Mouse (Mus musculus) forebrain, embryonic 12.5 days (tissue): ENCODE measurements at regions not wholly inside any gene's neighbourhood (a gene's known extent, or its start where the extent isn't known, plus 50 kb on each side); places are given as distances from the start of the nearest gene placed in this dataset.

Experiments used
- ATAC-seq: fragments of 200-750 bp; cut with Nextera tagmentation; 2 replicates; pipeline ENCODE4 v1.8.0; 2017; ENCODE audit warnings: moderate TSS enrichment; ENCODE audit not compliant: low FRiP score
- H3K27ac ChIP-seq: fragments of 300-500 bp; sonication (generic); 2 replicates; pipeline ENCODE4 v1.5.1; 2016; ENCODE audit warnings: mild to moderate bottlenecking
- H3K27me3 ChIP-seq: fragments of 300-500 bp; sonication (generic); 2 replicates; pipeline ENCODE4 v1.6.1; 2016; ENCODE audit warnings: mild to moderate bottlenecking
- H3K36me3 ChIP-seq: fragments of 300-500 bp; sonication (generic); replicated peaks from 2 replicates; pipeline ENCODE4 v1.6.1; 2016; ENCODE audit warnings: mild to moderate bottlenecking
- H3K4me1 ChIP-seq: fragments of 300-500 bp; sonication (generic); 2 replicates; pipeline ENCODE4 v1.6.1; 2016
- H3K4me2 ChIP-seq: fragments of 300-500 bp; sonication (generic); 2 replicates; pipeline ENCODE4 v1.6.1; 2016; ENCODE audit warnings: mild to moderate bottlenecking, moderate library complexity
- H3K4me3 ChIP-seq: fragments of 300-500 bp; sonication (generic); replicated peaks from 2 replicates; pipeline ENCODE4 v1.5.1; 2016; ENCODE audit warnings: mild to moderate bottlenecking
- H3K9ac ChIP-seq: fragments of 300-500 bp; sonication (generic); 2 replicates; pipeline ENCODE4 v1.6.1; 2016; ENCODE audit warnings: mild to moderate bottlenecking
- H3K9me3 ChIP-seq: fragments of 300-500 bp; sonication (generic); 2 replicates; pipeline ENCODE4 v1.6.1; 2016
- WGBS: fragments of 180-500 bp; shearing (Covaris S2); methylation state at CpG from one replicate; pipeline ENCODE4 v1.1.7; 2016; 5-methylcytosine and 5-hydroxymethylcytosine counted together

DNA sequence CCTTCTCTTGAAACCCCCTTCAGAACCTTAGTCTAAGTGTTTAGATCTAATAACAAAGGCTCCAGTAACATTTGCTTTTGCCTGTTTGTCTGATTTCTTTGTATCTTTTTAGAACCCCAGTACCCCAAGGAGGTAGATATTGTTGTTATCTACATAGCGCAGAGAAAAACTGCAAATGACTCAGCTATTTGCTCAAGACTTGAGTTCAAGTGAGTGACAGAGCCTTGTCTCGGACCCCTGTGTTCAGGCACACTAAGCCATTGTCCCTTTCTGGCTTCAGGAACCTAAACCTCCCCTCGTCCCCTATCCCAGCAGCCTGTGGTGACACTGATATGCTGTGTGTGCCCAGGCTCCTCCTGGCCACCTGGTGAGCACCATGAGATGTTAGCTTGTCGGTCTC is 421.5 kb downstream of the Cd83 start:
- H3K9ac ChIP-seq = no peak overlapping the region
- H3K4me1 ChIP-seq = peaks cover 16% of the 10 kb centered on the region
- ATAC-seq = no peak
- WGBS = 44% methylated on average over 4 of the region's 4 CpGs
- no peak overlapping the region for H3K27ac ChIP-seq
- H3K27me3 ChIP-seq = peaks cover 37% of the 10 kb centered on the region
- no peaks in the 10 kb centered on the region for H3K9me3 ChIP-seq
- H3K36me3 ChIP-seq = no peaks in the 10 kb centered on the region
- H3K4me2 ChIP-seq = no peak overlapping the region
- H3K4me3 ChIP-seq = no peak overlapping the region

DNA sequence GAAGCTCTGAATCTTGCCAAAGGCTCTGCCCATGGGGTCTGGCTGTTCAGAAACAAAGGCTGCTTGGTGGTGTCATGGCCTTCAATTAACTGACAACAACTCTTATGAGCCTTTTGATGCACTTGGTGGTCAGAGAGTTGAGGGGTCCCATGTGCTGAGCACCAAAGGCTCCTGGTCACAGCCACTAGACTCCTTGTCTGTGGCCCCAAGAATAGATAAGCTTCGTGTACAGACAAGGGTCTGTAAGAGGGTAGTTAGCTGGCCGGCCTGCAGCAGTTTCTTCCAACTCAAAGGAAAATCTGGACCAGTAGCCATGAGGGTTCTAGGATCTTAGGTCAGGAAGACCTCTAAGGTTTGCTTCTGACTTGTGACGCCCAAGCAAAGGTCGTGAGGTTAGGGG is 421.9 kb downstream of the Cd83 start:
- Histone ChIP-seq H3K4me2 (no peak overlapping the region), H3K27ac (no peak overlapping the region), H3K27me3 (peaks cover 37% of the 10 kb centered on the region), H3K9me3 (no peaks in the 10 kb centered on the region), H3K36me3 (no peaks in the 10 kb centered on the region), H3K4me3 (no peak overlapping the region), H3K9ac (no peak overlapping the region), H3K4me1 (peaks cover 16% of the 10 kb centered on the region)
- ATAC-seq = no peak
- 88% methylated on average over 4 of the region's 4 CpGs for WGBS

DNA sequence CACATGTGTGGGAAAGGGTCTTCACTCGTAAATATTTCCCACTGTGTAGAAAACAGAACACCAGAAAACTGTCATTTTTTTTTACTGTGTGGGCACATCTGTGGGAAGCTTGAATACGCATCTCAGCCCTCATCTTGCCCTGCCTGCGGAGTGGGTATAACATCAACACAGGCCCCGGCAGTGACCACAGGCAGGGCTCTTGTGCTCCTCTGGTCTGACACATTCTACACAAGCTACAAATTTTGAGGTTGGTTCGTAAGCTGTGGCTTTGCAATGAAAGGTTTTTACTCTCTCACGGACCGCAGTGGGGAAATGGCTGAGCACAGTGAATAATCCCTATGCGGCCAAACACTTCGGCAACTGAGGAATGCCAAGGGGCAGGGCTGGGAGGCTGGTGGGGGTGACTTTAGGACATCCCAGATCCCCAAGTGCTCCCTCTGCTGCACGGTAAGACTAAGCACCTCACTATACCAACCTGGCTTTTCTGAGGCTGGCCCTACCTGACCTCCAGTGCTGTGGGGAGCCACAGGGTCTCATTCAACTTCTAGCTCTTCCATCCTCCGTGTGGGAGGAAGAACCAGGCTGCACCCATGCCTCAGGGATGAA is 422.9 kb downstream of the Cd83 start:
- no peak overlapping the region for H3K4me2 ChIP-seq
- H3K9ac ChIP-seq = no peak overlapping the region
- 68% methylated on average over 11 of the region's 11 CpGs for WGBS
- no peak overlapping the region for H3K27ac ChIP-seq
- H3K4me3 ChIP-seq = no peak overlapping the region
- no peaks in the 10 kb centered on the region for H3K36me3 ChIP-seq
- peaks cover 21% of the 10 kb centered on the region for H3K4me1 ChIP-seq
- no peak for ATAC-seq
- H3K9me3 ChIP-seq = no peaks in the 10 kb centered on the region
- H3K27me3 ChIP-seq = peaks cover 38% of the 10 kb centered on the region

DNA sequence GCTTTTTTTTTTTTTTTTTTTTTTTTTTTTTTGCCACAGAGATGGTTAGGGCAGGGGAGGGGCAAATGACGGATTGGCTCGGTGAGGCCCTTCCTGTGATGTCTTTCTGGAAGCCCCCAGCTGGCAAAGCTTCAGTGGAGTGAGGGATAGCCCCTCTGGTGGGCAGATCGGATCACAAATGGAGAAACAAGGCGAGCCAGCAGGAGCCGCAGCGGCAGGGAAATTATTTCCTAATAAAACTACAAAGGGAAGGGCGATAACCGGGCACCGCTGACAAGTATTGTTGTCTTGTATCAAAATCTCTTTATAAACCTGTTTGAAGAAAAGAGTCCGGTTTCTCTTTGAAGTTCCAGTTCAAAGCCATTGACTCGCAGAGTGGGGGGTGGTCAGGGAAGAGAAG is 424.5 kb downstream of the Cd83 start:
- Histone ChIP-seq H3K9me3 (no peaks in the 10 kb centered on the region), H3K36me3 (no peaks in the 10 kb centered on the region), H3K27me3 (peaks cover 40% of the 10 kb centered on the region), H3K9ac (no peak overlapping the region), H3K4me3 (no peak overlapping the region), H3K27ac (no peak overlapping the region), H3K4me2 (peak overlapping the region; percentile 17; the same call in 1 of the 2 replicates), H3K4me1 (peaks cover 26% of the 10 kb centered on the region)
- no peak for ATAC-seq
- WGBS = 21% methylated on average over 11 of the region's 11 CpGs

DNA sequence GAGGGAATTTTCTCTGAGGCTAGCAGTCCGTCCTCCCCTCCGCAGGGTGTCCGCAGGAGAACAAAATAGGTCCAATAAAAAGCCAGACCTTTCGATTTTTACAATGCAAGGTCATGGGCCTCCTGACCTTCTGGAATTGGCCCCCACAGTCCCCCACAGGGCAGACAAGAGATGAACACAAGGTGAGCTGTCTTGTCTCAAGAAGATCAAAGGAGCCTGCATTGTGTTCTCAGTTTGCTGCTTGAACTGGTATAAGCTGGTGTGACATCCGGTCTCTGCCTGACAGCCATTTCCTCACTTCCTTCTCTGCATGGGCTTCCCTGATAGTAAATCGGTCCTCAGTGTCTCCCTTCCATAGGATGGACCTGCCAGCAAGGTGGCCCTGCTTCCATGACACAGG is 425.5 kb downstream of the Cd83 start:
- Histone ChIP-seq H3K27ac (no peak overlapping the region), H3K9ac (no peak overlapping the region), H3K36me3 (no peaks in the 10 kb centered on the region), H3K4me2 (no peak overlapping the region), H3K4me3 (no peak overlapping the region), H3K4me1 (peaks cover 28% of the 10 kb centered on the region), H3K9me3 (no peaks in the 10 kb centered on the region), H3K27me3 (peaks cover 40% of the 10 kb centered on the region)
- WGBS = 42% methylated on average over 6 of the region's 6 CpGs
- no peak for ATAC-seq

DNA sequence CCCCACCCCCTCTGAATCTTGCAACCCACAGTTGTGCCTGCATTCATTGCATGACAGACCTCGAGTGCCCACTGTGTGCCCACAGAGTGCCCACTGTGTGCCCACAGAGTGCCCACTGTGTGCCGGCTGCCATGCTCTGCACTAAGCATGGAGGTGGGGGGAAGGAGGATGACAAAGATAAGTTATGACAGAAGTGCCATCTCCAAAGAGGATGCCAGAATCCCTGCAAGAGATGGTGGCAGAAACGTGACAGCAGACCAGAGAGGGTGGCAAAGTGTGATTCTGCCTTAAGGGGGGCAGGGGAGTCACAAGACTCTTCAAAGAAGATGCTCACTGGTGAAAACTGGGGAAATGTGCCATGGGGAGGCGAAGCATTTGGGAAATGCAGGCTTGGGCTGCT is 427.8 kb downstream of the Cd83 start:
- H3K9ac ChIP-seq = no peak overlapping the region
- H3K4me3 ChIP-seq = no peak overlapping the region
- peaks cover 28% of the 10 kb centered on the region for H3K4me1 ChIP-seq
- no peaks in the 10 kb centered on the region for H3K9me3 ChIP-seq
- ATAC-seq = no peak
- WGBS = 77% methylated on average over 4 of the region's 4 CpGs
- H3K4me2 ChIP-seq = no peak overlapping the region
- no peak overlapping the region for H3K27ac ChIP-seq
- H3K36me3 ChIP-seq = no peaks in the 10 kb centered on the region
- H3K27me3 ChIP-seq = peaks cover 34% of the 10 kb centered on the region

DNA sequence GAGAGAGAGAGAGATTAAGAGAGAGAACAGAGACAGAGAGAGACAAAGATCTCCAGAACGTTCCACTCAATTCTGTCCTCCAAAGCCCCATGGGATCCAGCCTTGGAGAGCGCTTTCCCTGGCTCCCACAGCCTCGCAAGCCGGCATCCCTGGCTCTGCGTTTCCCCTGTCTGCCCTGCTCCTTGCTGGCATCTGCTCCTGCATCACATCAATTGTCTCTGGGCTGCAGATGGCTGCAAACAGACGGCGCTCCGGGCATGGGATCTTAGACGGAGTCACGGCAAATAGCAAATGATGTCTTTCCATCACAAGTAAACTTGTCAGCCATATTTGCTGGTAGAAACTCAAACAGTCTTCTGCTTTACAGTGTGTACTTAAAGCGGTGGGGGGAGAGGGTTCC is 428.4 kb downstream of the Cd83 start:
- Histone ChIP-seq H3K27me3 (peaks cover 28% of the 10 kb centered on the region), H3K27ac (no peak overlapping the region), H3K9ac (no peak overlapping the region), H3K4me3 (no peak overlapping the region), H3K36me3 (no peaks in the 10 kb centered on the region), H3K4me1 (peaks cover 29% of the 10 kb centered on the region), H3K9me3 (no peaks in the 10 kb centered on the region), H3K4me2 (no peak overlapping the region)
- 78% methylated on average over 11 of the region's 11 CpGs for WGBS
- no peak for ATAC-seq

DNA sequence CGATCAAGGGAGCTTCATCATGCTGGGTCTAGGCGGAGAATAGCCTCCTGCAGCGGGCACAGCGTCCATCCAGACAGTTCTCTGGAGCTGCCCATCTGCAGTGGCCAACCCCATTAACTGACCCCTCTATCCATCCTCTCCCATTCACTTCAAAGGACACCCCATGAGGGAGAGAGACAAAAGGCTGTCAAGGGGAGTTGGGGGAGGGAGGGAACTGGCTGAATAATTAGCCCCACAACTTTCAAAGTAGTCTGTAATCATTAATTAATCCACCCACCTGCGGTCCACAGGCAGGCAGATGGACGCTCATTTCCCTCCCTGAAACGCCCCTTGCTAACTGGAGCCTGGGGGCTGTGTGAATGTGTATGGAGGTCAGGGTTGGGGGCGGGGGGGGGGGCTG is 433.7 kb downstream of the Cd83 start:
- Histone ChIP-seq H3K9ac (no peak overlapping the region), H3K4me3 (no peak overlapping the region), H3K27me3 (peaks cover 14% of the 10 kb centered on the region; the same call in 1 of the 2 replicates), H3K4me2 (no peak overlapping the region), H3K4me1 (peaks cover 34% of the 10 kb centered on the region), H3K36me3 (no peaks in the 10 kb centered on the region), H3K9me3 (no peaks in the 10 kb centered on the region), H3K27ac (0 out of 2 replicates have a peak overlapping the region, but pooled peaks have one; percentile 27)
- 6% methylated on average over 8 of the region's 8 CpGs for WGBS
- ATAC-seq = peak; percentile 72

DNA sequence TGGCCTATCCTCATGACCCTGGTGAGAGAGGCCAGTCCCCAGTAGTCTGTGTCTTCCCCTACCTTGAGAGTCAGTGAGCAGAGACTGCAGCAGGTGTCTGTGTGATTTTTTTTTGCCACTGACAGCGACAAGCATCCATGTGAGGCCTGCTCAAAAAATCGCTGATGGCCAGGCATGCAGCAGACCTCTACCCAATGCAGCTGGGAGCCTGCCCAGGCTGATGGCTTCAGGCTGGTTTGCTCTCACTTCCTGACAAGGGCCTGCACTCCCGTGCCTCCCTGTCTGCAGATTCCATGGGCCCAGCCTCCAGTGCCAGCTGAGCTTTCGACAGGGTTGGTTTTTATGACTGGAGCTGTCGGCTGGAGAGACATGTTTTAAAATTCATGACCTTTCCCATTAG is 437.1 kb downstream of the Cd83 start:
- WGBS = 44% methylated on average over 5 of the region's 5 CpGs
- Histone ChIP-seq H3K27me3 (peaks cover 24% of the 10 kb centered on the region), H3K27ac (no peak overlapping the region), H3K9ac (no peak overlapping the region), H3K9me3 (peaks cover 16% of the 10 kb centered on the region), H3K36me3 (no peaks in the 10 kb centered on the region), H3K4me3 (no peak overlapping the region), H3K4me2 (no peak overlapping the region), H3K4me1 (peaks cover 26% of the 10 kb centered on the region)
- no peak for ATAC-seq

DNA sequence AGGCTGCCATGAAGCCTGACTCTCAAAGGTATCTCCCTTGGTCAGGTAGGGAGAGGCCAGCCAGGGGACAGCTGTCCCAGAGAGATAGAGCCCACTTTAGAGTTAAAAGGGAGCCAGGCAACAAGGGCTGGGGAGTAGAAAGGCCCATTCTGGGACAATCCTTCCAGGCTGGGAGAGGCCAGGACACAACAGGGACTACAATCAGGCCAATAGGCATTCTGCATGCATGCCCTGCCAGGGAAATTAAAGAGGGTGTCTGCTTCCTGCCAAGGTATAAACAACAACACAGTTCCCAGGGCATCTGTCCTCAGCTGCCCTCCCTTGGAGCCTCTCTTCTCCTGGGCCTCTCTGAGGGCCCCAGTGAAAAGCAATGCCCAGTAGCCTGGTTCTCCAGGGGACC is 437.8 kb downstream of the Cd83 start:
- Histone ChIP-seq H3K4me2 (no peak overlapping the region), H3K9ac (no peak overlapping the region), H3K27me3 (peaks cover 29% of the 10 kb centered on the region), H3K9me3 (peaks cover 16% of the 10 kb centered on the region), H3K4me1 (peaks cover 26% of the 10 kb centered on the region), H3K4me3 (no peak overlapping the region), H3K27ac (0 out of 2 replicates have a peak overlapping the region, but pooled peaks have one; percentile 26), H3K36me3 (no peaks in the 10 kb centered on the region)
- no peak for ATAC-seq

DNA sequence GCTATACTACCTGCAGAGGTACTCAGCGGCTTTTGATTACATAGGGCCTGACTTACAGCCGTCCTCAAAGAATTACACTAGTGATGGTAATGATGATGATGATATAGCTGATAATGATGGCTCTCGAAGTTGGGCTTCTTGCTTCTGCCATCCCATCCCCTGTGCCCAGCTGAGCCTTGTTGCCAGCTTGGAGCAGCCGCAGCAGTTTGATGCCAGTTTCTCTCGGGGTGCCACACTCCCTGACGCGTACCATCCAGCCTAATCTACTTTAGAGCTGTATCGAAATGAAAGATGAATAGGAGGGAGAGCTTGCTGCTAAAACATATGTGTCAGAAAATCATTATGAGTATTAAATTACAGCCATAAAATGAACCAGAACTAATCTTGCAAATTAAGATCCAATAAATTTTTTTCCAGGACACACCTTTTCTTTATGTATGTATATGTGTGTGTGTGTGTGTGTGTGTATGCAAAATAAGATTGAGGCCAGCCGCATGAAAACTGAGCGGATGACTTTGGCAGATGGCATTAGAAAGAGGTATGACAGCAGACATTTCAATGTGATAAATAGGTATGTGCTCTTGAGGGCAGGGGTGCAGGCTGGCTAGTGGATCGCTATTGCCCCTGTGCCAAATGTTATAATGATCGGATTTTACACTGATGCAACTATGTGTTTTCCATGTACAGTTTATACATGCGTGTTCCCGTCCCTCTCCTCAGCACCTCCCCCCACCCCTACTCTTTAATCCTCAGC is 443.3 kb downstream of the Cd83 start:
- Histone ChIP-seq H3K9ac (no peak overlapping the region), H3K4me2 (peak overlapping the region; percentile 19; the same call in 1 of the 2 replicates), H3K4me1 (peaks cover 53% of the 10 kb centered on the region), H3K27me3 (peaks cover 38% of the 10 kb centered on the region), H3K27ac (no peak overlapping the region), H3K9me3 (peaks cover 16% of the 10 kb centered on the region), H3K4me3 (no peak overlapping the region), H3K36me3 (no peaks in the 10 kb centered on the region)
- 56% methylated on average over 14 of the region's 14 CpGs for WGBS
- ATAC-seq = no peak

DNA sequence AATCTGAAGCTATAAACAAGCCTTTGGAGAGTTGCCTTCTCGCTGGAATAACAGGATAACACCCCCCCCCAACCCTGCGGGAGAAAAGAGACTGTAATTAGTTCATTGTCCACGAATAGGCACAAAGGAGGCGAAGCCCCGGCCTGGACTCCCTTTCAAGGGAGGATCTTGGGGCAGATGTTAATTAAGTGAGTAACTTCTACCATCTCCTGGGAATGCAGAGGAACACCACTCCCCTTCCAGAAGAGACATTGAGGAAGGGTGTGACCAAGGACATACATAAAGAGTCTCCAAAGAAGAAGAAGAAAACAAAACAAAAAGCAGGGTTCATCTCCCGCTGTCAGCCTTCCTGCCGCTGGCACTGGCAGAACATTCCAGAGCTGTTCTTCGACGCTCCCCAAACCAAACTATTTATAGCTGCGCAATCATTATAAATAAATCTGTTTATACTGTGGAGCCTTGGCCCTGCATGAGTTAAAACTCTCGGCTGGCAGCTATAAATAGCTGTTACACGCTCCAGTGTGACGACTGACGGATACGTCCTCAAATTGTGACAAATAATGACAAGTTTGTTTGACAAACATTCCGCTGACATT is 444.1 kb downstream of the Cd83 start:
- Histone ChIP-seq H3K4me3 (no peak overlapping the region), H3K9me3 (peaks cover 16% of the 10 kb centered on the region), H3K36me3 (no peaks in the 10 kb centered on the region), H3K27ac (peak overlapping the region; percentile 16; the same call in 1 of the 2 replicates), H3K27me3 (peaks cover 42% of the 10 kb centered on the region), H3K4me2 (peak overlapping the region; percentile 19), H3K9ac (no peak overlapping the region), H3K4me1 (peaks cover 58% of the 10 kb centered on the region)
- ATAC-seq = peak; percentile 25; the same call in 1 of the 2 replicates
- WGBS = 4% methylated on average over 16 of the region's 16 CpGs
